Mouse (Mus musculus) forebrain, embryonic 13.5 days (tissue): ENCODE data around the gene Commd1. TPM values are rescaled to one million over a fixed set of nuclear protein-coding genes. Genes with fewer than 3 reads are reported as not detected.

Experiments
- ATAC-seq: fragments of 200-750 bp; cut with Nextera tagmentation; 2 replicates; pipeline ENCODE4 v1.8.0; 2017
- H3K27ac ChIP-seq: fragments of 300-500 bp; sonication (generic); 2 replicates; pipeline ENCODE4 v1.5.1; 2015; ENCODE audit warnings: inconsistent platforms, mild to moderate bottlenecking, moderate library complexity
- H3K27me3 ChIP-seq: fragments of 300-500 bp; sonication (generic); 2 replicates; pipeline ENCODE4 v1.6.1; 2015; ENCODE audit warnings: mild to moderate bottlenecking, inconsistent platforms
- H3K36me3 ChIP-seq: fragments of 300-500 bp; sonication (generic); 2 replicates; pipeline ENCODE4 v1.6.1; 2015; ENCODE audit warnings: mild to moderate bottlenecking, inconsistent platforms; ENCODE audit not compliant: poor library complexity, severe bottlenecking
- H3K4me1 ChIP-seq: fragments of 300-500 bp; sonication (generic); 2 replicates; pipeline ENCODE4 v1.6.1; 2015; ENCODE audit warnings: inconsistent platforms
- H3K4me2 ChIP-seq: fragments of 300-500 bp; sonication (generic); 2 replicates; pipeline ENCODE4 v1.6.1; 2015; ENCODE audit warnings: inconsistent platforms, mild to moderate bottlenecking, moderate library complexity
- H3K4me3 ChIP-seq: fragments of 300-500 bp; sonication (generic); 2 replicates; pipeline ENCODE4 v1.5.1; 2015; ENCODE audit warnings: mild to moderate bottlenecking, inconsistent platforms
- H3K9ac ChIP-seq: fragments of 300-500 bp; sonication (generic); 2 replicates; pipeline ENCODE4 v1.6.1; 2015; ENCODE audit warnings: mild to moderate bottlenecking, inconsistent platforms
- H3K9me3 ChIP-seq: fragments of 300-500 bp; sonication (generic); replicated peaks from 2 replicates; pipeline ENCODE4 v1.6.1; 2016; ENCODE audit warnings: inconsistent platforms
- WGBS: fragments of 180-500 bp; shearing (Covaris S2); methylation state at CpG from one replicate; pipeline ENCODE4 v1.1.7; 2015; 5-methylcytosine and 5-hydroxymethylcytosine counted together
- polyA plus RNA-seq: library from polyadenylated mRNA; unstranded; fragments of >200 nt; fragmentation: Nextera tagmentation; extraction: Ambion mirVana; gene quantifications from 2 replicates; pipeline ENCODE4 v1.2.1, GENCODE M21; 2015

Gene Commd1
- polyA plus RNA-seq, 1 experiment from 2014 or later, result 328 TPM

DNA sequence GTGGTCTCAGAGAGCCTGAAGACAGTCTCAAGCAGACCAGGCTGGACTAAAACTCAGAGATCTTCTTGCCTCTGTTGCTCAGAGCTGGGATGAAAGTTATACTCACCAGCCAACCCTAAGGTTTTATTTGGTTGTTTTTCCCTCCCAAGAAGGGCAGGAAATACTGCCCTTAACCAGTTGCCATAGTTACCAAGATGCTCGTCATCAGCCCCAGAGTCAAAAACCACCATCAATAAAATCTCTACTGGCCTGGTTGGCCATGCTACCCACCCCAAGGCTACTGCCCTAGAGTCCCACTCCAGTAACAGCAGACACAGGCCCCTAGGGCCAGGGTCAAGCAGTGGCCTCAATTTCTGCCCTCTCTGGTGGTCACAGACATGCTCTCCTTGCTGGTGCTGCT, 129.7 kb downstream of the Commd1 start:
- ATAC-seq, result no peak
- H3K4me3 ChIP-seq, result no peak overlapping the region
- no peak overlapping the region for H3K4me2 ChIP-seq

DNA sequence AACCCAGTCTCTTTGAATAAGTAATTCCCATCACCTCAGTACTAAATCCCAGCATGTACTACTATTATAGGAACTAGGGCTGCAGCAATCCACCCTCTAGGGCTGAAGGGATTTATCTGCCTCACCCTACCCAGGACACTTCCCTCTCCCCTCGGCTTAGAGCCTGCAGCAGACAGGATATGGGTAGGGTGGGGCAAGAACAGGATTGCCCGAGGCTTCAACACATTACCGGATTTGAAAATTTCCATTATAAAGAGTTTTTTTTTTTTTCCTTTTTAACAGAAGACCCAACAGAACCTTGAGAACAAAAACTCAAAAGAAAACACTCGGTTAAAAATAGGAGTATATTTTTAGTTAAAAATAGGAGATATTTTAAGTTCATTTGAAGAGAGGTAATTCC, 130.8 kb downstream of the Commd1 start:
- no peak for ATAC-seq
- 0 out of 2 replicates have a peak, but pooled peaks cover under 1% of the 10 kb centered on the region for H3K4me1 ChIP-seq
- H3K36me3 ChIP-seq, result no peaks in the 10 kb centered on the region
- no peak overlapping the region for H3K4me3 ChIP-seq
- H3K9ac ChIP-seq, result no peak overlapping the region
- peaks cover under 1% of the 10 kb centered on the region for H3K27me3 ChIP-seq
- WGBS, result 53% methylated on average over 4 of the region's 4 CpGs
- H3K9me3 ChIP-seq, result no peaks in the 10 kb centered on the region
- H3K4me2 ChIP-seq, result no peak overlapping the region
- no peak overlapping the region for H3K27ac ChIP-seq

More for the DNA sequence above, 129.7 kb downstream of the Commd1 start:
- Histone ChIP-seq H3K27ac (no peak overlapping the region), H3K4me1 (no peaks in the 10 kb centered on the region), H3K27me3 (peaks cover 12% of the 10 kb centered on the region), H3K9ac (no peak overlapping the region), H3K36me3 (no peaks in the 10 kb centered on the region), H3K9me3 (no peaks in the 10 kb centered on the region)
- WGBS, result 80% methylated on average over 1 of the region's 1 CpGs

DNA sequence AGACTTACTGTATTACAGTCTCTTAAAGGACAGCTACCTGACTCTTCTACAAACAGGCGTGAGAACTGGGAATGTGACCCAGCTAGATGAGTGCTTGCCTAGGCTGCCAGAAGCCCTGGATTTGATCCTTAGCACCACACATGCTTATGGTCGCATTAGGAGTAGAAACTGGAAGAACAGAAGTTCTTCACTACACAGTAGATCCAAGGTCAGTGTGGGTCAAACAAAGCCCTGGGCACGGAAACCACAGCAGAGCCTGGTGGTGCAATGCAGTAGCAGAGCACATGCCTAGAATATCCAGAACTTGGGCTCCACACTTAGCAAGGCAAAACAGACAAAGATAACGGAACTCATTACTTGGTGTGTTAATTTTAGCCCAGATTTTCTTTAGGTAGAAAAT, 132.1 kb downstream of the Commd1 start:
- WGBS, result 87% methylated on average over 4 of the region's 4 CpGs

DNA sequence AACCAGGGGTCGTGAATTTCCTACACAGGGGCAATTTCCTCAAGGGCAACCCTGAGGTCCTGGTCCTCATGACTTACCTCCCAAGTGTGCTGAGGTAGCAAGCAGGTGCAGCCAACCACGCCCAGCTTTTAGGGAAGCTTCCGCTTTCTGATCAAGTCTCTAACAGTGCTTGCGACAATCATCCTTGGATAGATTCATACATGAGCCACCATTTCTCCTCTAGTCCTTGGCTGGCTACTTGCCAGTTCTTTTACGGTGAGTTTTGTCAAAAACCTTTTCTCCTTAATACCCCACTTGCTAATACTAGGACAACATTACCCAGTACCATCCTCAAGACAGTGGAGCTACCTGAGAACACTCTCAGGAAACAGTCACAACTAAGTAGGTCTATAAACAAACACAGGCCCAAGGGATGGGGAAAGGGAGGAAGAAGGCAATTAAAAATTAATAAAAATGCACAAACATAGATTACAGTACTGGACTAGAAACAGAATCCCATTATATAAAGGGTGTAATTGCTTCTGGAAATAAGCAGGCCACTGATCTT, 133.5 kb downstream of the Commd1 start:
- Histone ChIP-seq H3K27ac (no peak overlapping the region), H3K4me3 (no peak overlapping the region), H3K9ac (no peak overlapping the region), H3K9me3 (no peaks in the 10 kb centered on the region), H3K27me3 (no peaks in the 10 kb centered on the region), H3K4me1 (0 out of 2 replicates have a peak, but pooled peaks cover 2% of the 10 kb centered on the region), H3K4me2 (no peak overlapping the region), H3K36me3 (no peaks in the 10 kb centered on the region)
- 91% methylated on average over 5 of the region's 5 CpGs for WGBS
- ATAC-seq, result no peak

More for the DNA sequence above, 132.1 kb downstream of the Commd1 start:
- Histone ChIP-seq H3K4me2 (no peak overlapping the region), H3K36me3 (no peaks in the 10 kb centered on the region), H3K9me3 (no peaks in the 10 kb centered on the region), H3K9ac (no peak overlapping the region), H3K27ac (no peak overlapping the region), H3K4me3 (no peak overlapping the region), H3K4me1 (0 out of 2 replicates have a peak, but pooled peaks cover 2% of the 10 kb centered on the region), H3K27me3 (no peaks in the 10 kb centered on the region)
- no peak for ATAC-seq

DNA sequence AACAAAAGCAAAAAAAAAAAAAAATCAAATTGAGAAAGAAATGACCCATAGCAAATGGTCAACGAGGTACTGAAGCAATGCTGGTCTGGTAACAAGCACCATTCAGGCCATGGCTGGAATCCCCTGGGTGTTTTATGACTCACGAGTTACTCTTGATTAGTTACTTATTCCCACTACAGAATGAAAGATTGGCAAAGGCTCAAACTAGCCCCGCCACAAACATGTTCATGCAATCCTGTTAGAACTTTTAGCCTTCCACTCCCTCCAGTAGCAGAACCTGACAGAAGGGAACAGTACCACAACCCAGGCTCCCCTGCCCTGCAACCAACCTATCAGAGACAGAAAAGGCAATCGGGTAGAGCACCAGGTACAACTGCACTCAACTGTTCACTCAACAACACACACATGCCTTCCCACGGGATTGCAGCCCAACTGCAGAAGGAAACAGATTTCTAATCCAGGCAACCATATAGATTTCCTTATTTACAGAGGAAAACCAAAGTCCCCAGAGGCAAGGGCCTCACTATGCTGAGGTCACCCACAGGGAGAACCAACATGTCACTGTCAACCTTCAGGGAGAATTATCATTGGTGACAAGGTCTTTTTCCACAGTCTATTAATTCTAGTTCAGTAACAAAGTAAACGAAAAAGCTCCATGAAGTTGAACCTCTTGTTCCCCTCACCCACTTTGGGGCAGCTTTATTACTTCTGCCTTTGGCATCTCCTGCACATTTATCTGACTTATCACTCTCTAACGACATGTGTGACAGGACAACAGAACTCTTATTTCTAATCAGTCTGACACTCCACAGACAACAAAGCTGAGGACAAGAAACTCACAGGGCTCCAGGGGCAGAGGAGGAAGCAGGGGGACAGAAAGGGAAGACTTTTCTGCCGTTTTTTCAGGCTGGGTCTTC, 134.2 kb downstream of the Commd1 start:
- Histone ChIP-seq H3K4me2 (no peak overlapping the region), H3K27me3 (no peaks in the 10 kb centered on the region), H3K4me3 (no peak overlapping the region), H3K9ac (no peak overlapping the region), H3K4me1 (0 out of 2 replicates have a peak, but pooled peaks cover 2% of the 10 kb centered on the region), H3K9me3 (no peaks in the 10 kb centered on the region), H3K36me3 (no peaks in the 10 kb centered on the region), H3K27ac (no peak overlapping the region)
- no peak for ATAC-seq
- WGBS, result 65% methylated on average over 8 of the region's 8 CpGs

DNA sequence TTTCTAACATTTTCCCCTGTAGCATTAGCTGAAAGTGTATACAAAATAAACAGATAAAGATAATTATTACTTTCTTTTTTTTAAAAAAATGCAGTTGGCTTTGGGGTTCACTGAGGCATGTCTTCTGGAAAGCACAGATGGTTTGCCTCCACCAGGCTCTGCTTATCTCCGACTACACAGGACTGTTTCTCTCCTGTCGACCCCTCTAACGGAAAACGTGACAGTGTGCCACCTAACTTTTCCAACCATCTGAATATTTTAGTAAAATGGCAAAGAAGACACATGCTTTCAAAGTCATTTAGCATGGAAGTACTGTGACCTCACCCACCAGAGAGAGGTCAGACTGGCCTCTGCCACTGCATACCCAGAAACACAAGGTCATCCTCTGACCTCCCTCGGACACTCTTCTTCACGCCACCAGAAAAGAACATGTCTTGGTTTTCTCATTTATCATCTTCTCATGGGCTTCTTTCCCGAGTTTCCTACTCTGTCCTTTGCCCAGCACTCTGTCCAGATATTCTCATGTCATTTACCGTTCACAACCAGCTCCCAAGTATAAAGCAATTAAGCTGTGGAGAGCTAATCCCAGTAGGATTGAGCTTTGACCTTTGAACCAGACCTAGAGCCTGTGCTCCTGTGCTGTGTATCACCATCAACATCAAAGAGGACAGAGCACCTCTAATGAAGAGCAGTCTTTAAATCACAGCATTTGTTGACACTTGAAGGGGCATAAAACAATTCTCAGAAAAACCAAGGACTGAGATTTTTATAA, 135.0 kb downstream of the Commd1 start:
- 75% methylated on average over 8 of the region's 8 CpGs for WGBS
- ATAC-seq, result no peak

More for the DNA sequence above, 135.0 kb downstream of the Commd1 start:
- no peak overlapping the region for H3K4me2 ChIP-seq
- no peak overlapping the region for H3K4me3 ChIP-seq
- no peaks in the 10 kb centered on the region for H3K36me3 ChIP-seq
- no peak overlapping the region for H3K9ac ChIP-seq
- 0 out of 2 replicates have a peak, but pooled peaks cover 2% of the 10 kb centered on the region for H3K4me1 ChIP-seq
- no peak overlapping the region for H3K27ac ChIP-seq
- no peaks in the 10 kb centered on the region for H3K27me3 ChIP-seq
- H3K9me3 ChIP-seq, result no peaks in the 10 kb centered on the region

Other genes with a start within 250 kb of the Commd1 start
- gene B3gnt2, start 121.4 kb downstream of the Commd1 start, polyA plus RNA-seq, result 2.0 and 2.2 TPM in 2 replicates
- 5.3 TPM in 2 replicates for gene Zrsr1, start 10.4 kb downstream of the Commd1 start, polyA plus RNA-seq
- gene Gm28048, start 292 bp downstream of the Commd1 start, polyA plus RNA-seq, result 3.1 and 3.4 TPM in 2 replicates
- 329 and 340 TPM in 2 replicates for gene Cct4, start 8.1 kb upstream of the Commd1 start, polyA plus RNA-seq
- gene Fam161a, start 25.1 kb upstream of the Commd1 start, polyA plus RNA-seq, result 3.0 and 3.3 TPM in 2 replicates